Mouse (Mus musculus): ENCODE data around the gene Rpl22.

The Rpl22 gene

GRCm38 (mm10) chr4:152296874-152297861 is 28.4 kb upstream of the Rpl22 start, which contains the start of gene Icmt:
Gene Icmt (plus strand): TSS chr4:152297227.
- peak; percentile 95 for DNase-seq (ENCODE audit: low read depth, low spot score)

GRCm38 (mm10) chr4:152298836-152299235 is 26.7 kb upstream of the Rpl22 start:
- DNase-seq (ENCODE audit: low read depth, low spot score) = no peak

- DNase-seq (ENCODE audit: low read depth, low spot score) = no peak
Observed at GRCm38 (mm10) chr4:152300375-152300774, 25.2 kb upstream of the Rpl22 start.

- DNase-seq (ENCODE audit: low read depth, low spot score) = no peak
Observed at GRCm38 (mm10) chr4:152302012-152302411, 23.5 kb upstream of the Rpl22 start.

- no peak for DNase-seq (ENCODE audit: low read depth, low spot score)
Observed at GRCm38 (mm10) chr4:152303172-152303571, 22.4 kb upstream of the Rpl22 start.

GRCm38 (mm10) chr4:152304685-152305084 is 20.9 kb upstream of the Rpl22 start:
- DNase-seq (ENCODE audit: low read depth, low spot score) = no peak

- no peak for DNase-seq (ENCODE audit: low read depth, low spot score)
Observed at GRCm38 (mm10) chr4:152305991-152306390, 19.6 kb upstream of the Rpl22 start.

- DNase-seq (ENCODE audit: low read depth, low spot score) = no peak
Observed at GRCm38 (mm10) chr4:152307542-152307941, 18.0 kb upstream of the Rpl22 start.

GRCm38 (mm10) chr4:152312186-152312585 is 13.4 kb upstream of the Rpl22 start:
- DNase-seq (ENCODE audit: low read depth, low spot score) = no peak

GRCm38 (mm10) chr4:152313211-152313632 is 12.3 kb upstream of the Rpl22 start:
- no peak for DNase-seq (ENCODE audit: low read depth, low spot score)

GRCm38 (mm10) chr4:152313934-152314333 is 11.6 kb upstream of the Rpl22 start:
- no peak for DNase-seq (ENCODE audit: low read depth, low spot score)

- DNase-seq (ENCODE audit: low read depth, low spot score) = no peak
Observed at GRCm38 (mm10) chr4:152315498-152316213, 9.9 kb upstream of the Rpl22 start.

GRCm38 (mm10) chr4:152317631-152318033 is 7.9 kb upstream of the Rpl22 start:
- DNase-seq (ENCODE audit: low read depth, low spot score) = no peak

- DNase-seq (ENCODE audit: low read depth, low spot score) = no peak
Observed at GRCm38 (mm10) chr4:152318517-152319234, 6.9 kb upstream of the Rpl22 start, which contains the start of gene Rnf207. Gene Rnf207 (minus strand): TSS chr4:152318993.

GRCm38 (mm10) chr4:152321464-152321863 is 4.1 kb upstream of the Rpl22 start:
- DNase-seq (ENCODE audit: low read depth, low spot score) = no peak

- no peak for DNase-seq (ENCODE audit: low read depth, low spot score)
Observed at GRCm38 (mm10) chr4:152324641-152325562, 640 bp upstream of the Rpl22 start.

- DNase-seq (ENCODE audit: low read depth, low spot score) = no peak
Observed at GRCm38 (mm10) chr4:152326543-152326942, 1.0 kb downstream of the Rpl22 start.

GRCm38 (mm10) chr4:152328691-152329090 is 3.1 kb downstream of the Rpl22 start:
- no peak for DNase-seq (ENCODE audit: low read depth, low spot score)

GRCm38 (mm10) chr4:152332952-152333351 is 7.4 kb downstream of the Rpl22 start:
- DNase-seq (ENCODE audit: low read depth, low spot score) = no peak

GRCm38 (mm10) chr4:152333587-152333986 is 8.0 kb downstream of the Rpl22 start:
- DNase-seq (ENCODE audit: low read depth, low spot score) = no peak

GRCm38 (mm10) chr4:152337772-152338171 is 12.2 kb downstream of the Rpl22 start:
- no peak for DNase-seq (ENCODE audit: low read depth, low spot score)

All from telencephalon, adult 2 months (tissue).